Mouse (Mus musculus): ENCODE measurements at regions not wholly inside any gene's neighbourhood (a gene's known extent, or its start where the extent isn't known, plus 50 kb on each side); places are given as distances from the start of the nearest gene placed in this dataset.

- TF ChIP-seq GATA1 (IDR thresholded peaks at IDR 0.05; ENCODE audit: borderline replicate concordance, low read length) (no peak), FLI1 (IDR thresholded peaks at IDR 0.05; ENCODE audit: low read length) (no peak)
Observed at GRCm38 (mm10) chr10:37368997-37369679, 230.4 kb upstream of the Marcks start.
